ENCODE assay signal across 8 mouse cellular contexts in the genomic region with DNA sequence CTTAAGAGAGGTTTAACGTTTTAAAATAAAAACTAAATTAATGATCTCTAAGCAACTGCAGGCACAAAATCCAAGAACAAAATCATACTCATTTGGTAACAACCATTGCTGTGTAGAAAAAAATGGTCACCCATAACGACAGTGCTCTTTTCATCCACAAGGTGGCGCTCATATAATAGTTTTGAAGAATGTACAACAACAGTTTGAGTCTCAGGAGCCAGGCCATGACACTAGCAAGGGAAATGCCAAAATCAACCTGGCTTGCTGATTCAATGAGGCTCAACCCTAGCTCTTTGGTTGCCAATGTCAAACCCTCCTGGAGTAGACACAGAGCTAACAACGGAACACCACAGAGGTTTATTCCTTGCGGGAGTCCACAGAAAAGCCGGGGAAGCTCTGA. TPM values are rescaled to one million over a fixed set of nuclear protein-coding genes. Genes with fewer than 3 reads are reported as not detected.
DNase-seq lines count a peak whose midpoint lies in the region; ATAC-seq and TF ChIP-seq lines count a peak whose summit lies in the region.

No protein-coding gene starts in this region.

- H3K27ac ChIP-seq in gastrocnemius, adult 2 months, result no peak overlapping the region
- no peak overlapping the region for H3K27ac ChIP-seq in limb, embryonic 15.5 days

- ATAC-seq in G1E (ENCODE audit: extremely low read depth, insufficient number of reproducible peaks, low FRiP score, poor library complexity, severe bottlenecking), result no peak
- ATAC-seq in limb, embryonic 15.5 days (ENCODE audit: insufficient number of reproducible peaks, low FRiP score, low TSS enrichment, low read depth), result peak; percentile 55; the same call in 1 of the 2 replicates
- ATAC-seq in activated CD4-positive, CD25-positive, alpha-beta regulatory T cell, adult 4 months, result no peak

- H3K4me1 ChIP-seq in G1E (ENCODE audit: insufficient read depth, low read depth, low read length), result peaks cover 27% of the 10 kb centered on the region
- 0 out of 2 replicates have a peak, but pooled peaks cover 3% of the 10 kb centered on the region for H3K4me1 ChIP-seq in limb, embryonic 15.5 days

- intact Hi-C loops in gastrocnemius, adult 2 months (cut with DNase I), result loop anchor here (1.0 to 5.0 kb wide), 3 partner anchors 126 to 761 kb away; no protein-coding TSS in a partner anchor

- H3K36me3 ChIP-seq in G1E (replicated peaks), result peaks cover 12% of the 10 kb centered on the region
- H3K36me3 ChIP-seq in limb, embryonic 15.5 days, result peaks cover 16% of the 10 kb centered on the region; the same call in 1 of the 2 replicates

- H3K9me3 ChIP-seq in G1E (replicated peaks), result no peaks in the 10 kb centered on the region
- H3K9me3 ChIP-seq in limb, embryonic 15.5 days, result no peaks in the 10 kb centered on the region

- DNase-seq in 3134 (ENCODE audit: extremely low read depth, insufficient read length, low spot score) (peak; percentile 34), G1E (ENCODE audit: low spot score) (peak; percentile 41)
- peak; percentile 61 for DNase-seq in cerebellum, adult 11-12 months
- peak; percentile 74 for DNase-seq in gastrocnemius, adult 2 months
- peak; percentile 90 for DNase-seq in kidney, adult 9 months
- peak; percentile 90 for DNase-seq in retina, embryonic 14.5 days (ENCODE audit: low spot score)

- 34% methylated on average over 6 of the region's 6 CpGs for WGBS in limb, embryonic 15.5 days

- no peak overlapping the region for H3K4me3 ChIP-seq in G1E (ENCODE audit: low read depth, low read length)
- H3K4me3 ChIP-seq in gastrocnemius, adult 2 months, result no peak overlapping the region
- H3K4me3 ChIP-seq in limb, embryonic 15.5 days, result no peak overlapping the region

- peaks cover 7% of the 10 kb centered on the region; the same call in 1 of the 2 replicates for H3K27me3 ChIP-seq in G1E (ENCODE audit: insufficient read depth, low read length)
- no peaks in the 10 kb centered on the region for H3K27me3 ChIP-seq in limb, embryonic 15.5 days

- no peak overlapping the region for H3K4me2 ChIP-seq in limb, embryonic 15.5 days

- peak; percentile 31; the same call in 1 of the 2 replicates for TF ChIP-seq CTCF in G1E (IDR thresholded peaks at IDR 0.05; ENCODE audit: low read depth, low read length)
- TF ChIP-seq CTCF in gastrocnemius, adult 2 months (IDR thresholded peaks at IDR 0.05), result peak; percentile 91

- no peak overlapping the region for H3K9ac ChIP-seq in limb, embryonic 15.5 days

RNA-seq across cellular contexts. Expression of a gene that starts 54.0 kb away (rescaled TPM):
- not detected in 2 replicates for total RNA-seq in G1E (2014; fragmentation: Nextera tagmentation)
- total RNA-seq in G1E (2017), result under 0.01 and 0.06 TPM in 2 replicates
- polyA plus RNA-seq in G1E (2012), result not detected in 2 replicates
- 1 to 10 TPM; 3.7 to 5.1 TPM for total RNA-seq in gastrocnemius, adult 2 months (2021)
- 15.5 and 19.9 TPM in 2 replicates for polyA plus RNA-seq in limb, embryonic 15.5 days (2015; fragmentation: Nextera tagmentation; extraction: Ambion mirVana)
- polyA plus RNA-seq in activated CD4-positive, CD25-positive, alpha-beta regulatory T cell, adult 4 months (2017; shearing (Covaris generic)), result under 1 TPM in 1 of 2 experiments, not detected in 1; 0.77 TPM

Comparison
In these comparisons a context has a peak if more than half of its experiments do, and no peak if none do; other contexts are left out.
1. DNase-seq: peak in every context shown above with its lines; median percentile 90 in kidney, adult 9 months; 90 in retina, embryonic 14.5 days; 74 in gastrocnemius, adult 2 months; 61 in cerebellum, adult 11-12 months; 41 in G1E; 34 in 3134.